Mouse (Mus musculus): ENCODE measurements around the gene Cald1.

Cald1 gene

DNA sequence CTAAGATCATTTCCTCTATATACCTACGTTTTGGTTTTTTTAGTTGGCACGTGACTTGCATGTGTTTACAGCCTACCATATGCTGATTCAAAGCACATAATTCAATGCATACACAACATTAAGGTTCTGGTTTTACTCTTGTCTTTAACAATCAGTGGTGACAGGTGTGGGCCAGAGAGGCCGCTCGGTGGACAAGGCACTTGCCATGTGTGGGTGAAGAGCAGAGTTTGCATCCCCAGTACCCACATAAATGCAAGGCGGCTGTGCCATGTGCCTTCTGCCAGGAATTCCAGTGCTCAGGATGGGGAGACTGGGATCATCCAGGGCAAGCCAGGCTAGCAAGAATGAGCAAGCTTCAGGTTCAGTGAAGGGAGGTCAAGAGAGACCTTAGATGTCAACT is 14.8 kb downstream of the Cald1 start:
- in situ Hi-C loops (cut with MboI, MseI), result no loop called here

DNA sequence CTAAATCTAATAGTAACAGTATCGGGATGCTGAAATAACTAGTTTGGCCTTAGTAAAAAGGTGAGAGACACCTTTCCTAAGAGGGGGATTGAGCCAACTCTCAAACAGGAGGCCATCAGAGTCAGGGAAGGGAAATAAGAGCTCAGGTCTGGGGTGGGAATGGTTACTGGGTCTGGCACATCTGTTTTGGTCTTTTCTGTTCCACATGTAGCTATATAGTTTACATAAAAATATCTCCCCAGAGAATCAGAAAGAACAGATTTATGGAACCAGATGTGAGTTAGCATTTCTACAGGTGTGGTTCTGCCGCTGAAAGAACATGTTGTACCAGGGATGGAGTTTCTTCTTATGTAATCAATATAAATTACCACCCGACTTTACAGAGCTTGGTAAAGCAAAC is 17.1 kb downstream of the Cald1 start:
- in situ Hi-C loops (cut with MboI, MseI), result no loop called here

DNA sequence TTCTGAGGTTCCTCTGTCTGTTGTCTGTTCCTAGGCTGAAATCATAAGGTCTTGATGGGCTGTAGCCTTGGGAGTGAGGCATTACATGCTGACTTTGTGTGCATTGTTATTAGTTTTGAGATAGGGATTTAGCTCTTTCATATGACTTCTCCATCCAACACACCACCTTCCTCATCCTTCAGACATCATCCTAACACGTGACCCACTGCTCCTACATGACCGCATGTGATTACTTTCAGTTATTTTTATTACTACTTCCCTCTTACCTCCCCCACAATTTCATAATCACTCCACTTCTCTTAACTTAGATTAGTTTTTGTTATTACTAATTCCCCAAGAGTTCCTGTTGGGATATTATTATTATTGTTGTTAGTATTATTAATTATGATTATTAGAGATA is 21.2 kb downstream of the Cald1 start:
- in situ Hi-C loops (cut with MboI, MseI), result no loop called here

DNA sequence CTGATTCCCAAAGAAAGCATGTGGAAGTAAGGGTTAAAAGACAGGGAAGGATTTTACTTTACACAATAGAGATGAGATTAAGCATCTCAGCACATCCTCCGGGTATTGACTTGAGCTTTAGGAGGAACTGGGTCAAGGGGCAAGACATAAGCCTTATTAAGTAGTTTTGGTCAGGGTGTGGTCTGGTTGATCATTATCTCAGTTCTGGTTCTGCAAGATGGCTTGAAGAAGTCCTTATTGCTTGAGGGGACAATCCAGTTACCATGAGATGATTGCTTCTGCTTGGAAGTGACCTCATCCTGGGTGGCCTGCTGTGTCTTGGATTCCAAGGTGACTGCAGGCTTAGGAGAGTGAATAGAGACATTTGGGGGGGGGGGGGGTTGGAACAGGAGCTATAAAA is 21.9 kb downstream of the Cald1 start:
- in situ Hi-C loops (cut with MboI, MseI), result no loop called here

DNA sequence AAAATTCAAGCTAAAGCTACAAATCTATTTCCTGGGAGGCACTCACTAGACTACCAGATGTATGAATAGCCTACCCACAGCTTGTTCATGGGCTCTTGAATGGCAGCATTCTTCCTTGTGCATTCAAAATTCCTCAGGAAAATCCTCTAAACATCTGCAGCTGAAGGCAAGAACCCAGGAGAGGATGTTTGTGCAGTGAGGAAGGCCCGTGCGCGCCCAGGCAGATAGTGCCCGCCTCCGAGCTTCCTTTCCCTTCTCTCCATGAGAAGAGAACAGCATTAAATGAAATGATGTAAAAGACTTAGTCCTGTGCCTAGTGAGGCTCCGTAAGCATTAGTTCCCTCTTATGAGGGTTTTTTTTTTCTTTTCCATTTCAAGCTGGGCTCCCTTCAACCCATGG is 24.6 kb downstream of the Cald1 start:
- in situ Hi-C loops (cut with MboI, MseI), result no loop called here

DNA sequence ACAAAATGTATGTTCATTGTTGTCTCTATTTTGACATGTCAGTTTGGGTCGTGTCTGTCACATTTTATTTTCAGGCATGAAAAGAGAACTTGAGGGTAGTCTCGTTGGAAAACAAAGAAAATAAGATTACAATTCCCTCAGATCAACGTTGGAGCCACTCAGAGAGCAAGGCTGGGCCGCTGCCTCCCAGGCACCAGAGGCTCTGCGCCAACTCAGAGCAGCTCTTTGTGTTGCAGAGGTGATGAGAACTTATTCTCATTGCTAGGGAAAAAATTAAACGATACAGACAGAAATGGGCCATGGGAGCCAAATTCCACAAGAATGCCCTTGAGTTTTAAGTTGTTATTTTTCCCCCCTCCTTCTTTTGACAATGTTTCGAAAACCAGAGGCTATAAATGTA is 25.0 kb downstream of the Cald1 start:
- in situ Hi-C loops (cut with MboI, MseI), result no loop called here

DNA sequence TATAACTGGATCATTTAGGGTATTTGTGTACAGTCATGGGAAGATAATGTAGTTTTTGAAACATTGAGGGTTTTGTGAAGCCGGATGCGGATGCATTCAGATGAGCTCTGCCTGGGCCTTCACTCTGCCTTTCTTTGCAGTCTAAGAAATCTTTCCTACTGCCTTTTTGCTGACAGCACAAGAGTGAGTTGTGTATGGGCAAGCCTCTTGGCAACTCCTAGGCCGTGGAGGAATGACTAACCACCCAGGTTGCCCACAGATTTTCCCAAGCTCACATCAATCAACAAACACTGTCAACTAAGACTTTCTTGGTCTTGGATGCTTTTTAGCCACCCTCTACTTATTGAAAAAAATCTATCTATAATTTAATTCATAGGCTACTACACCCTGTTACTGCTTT is 26.2 kb downstream of the Cald1 start:
- in situ Hi-C loops (cut with MboI, MseI), result no loop called here

DNA sequence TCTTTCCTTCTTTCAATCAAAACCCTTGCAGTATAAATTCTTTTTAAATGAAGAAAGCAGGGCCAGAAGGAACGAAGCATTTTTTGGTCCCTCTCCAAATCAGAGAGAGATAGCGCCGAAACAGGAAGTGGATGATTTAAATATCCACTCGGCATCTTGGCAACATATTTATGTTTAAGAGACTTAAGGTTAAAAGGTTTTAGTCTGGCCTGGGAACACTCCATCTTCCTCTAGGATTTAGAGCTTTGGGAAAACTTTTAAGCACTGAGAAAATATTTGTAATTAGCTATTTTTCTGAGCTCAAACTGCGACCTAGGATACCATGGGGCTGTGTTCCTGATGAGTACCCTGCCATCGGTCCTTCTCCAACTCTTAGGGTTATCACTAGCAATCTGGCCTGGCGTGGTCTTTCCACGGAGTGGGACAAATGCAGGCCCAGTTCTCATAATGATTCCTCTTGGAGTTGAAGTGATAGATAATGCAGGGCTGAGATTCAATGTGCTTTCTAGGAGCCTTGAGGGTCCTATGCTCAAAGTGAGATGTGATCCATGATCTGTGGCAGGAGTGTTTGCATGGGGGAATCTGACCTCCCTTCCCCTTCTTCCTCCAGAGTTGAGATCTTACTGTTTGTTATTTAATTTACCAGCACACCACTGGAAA is 28.4 kb downstream of the Cald1 start:
- in situ Hi-C loops (cut with MboI, MseI), result no loop called here

DNA sequence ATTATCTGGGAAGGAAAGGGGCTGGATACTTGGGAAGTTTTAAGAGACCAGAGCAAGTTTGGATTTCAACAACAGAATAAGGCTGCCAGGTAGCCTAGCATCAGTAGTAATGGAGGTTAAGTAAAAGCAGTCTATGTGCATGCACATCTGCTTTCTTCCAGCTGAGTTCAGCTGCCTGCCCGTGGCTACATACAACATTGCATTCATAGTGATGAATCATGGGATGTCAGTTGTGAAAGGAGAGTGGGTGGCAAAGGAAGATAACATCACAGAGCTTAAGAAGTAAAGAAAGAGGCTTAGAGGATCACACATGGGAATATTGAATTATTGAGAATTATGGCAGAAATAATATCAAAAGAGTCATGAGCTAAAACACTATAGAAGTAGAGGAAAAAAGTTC is 29.8 kb downstream of the Cald1 start:
- in situ Hi-C loops (cut with MboI, MseI), result no loop called here

DNA sequence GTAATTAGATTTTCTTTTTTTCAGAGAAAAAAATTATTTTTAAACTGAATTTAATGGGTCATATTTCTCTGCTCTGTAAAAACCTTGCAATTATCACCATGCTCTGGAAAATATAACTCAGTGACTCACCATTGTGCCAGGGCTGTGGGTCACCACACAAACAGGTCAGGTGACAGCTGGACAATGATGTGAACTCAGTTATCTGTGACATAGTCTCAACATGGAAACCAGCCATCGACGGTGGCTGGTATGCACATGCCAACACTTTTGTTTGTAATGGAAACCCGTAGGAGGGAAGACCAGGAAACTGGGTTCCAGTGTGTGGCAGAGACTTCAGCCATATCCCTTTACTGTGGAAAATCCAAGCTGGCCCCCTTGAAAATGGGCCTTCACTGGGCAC is 35.5 kb downstream of the Cald1 start:
- in situ Hi-C loops (cut with MboI, MseI), result no loop called here

DNA sequence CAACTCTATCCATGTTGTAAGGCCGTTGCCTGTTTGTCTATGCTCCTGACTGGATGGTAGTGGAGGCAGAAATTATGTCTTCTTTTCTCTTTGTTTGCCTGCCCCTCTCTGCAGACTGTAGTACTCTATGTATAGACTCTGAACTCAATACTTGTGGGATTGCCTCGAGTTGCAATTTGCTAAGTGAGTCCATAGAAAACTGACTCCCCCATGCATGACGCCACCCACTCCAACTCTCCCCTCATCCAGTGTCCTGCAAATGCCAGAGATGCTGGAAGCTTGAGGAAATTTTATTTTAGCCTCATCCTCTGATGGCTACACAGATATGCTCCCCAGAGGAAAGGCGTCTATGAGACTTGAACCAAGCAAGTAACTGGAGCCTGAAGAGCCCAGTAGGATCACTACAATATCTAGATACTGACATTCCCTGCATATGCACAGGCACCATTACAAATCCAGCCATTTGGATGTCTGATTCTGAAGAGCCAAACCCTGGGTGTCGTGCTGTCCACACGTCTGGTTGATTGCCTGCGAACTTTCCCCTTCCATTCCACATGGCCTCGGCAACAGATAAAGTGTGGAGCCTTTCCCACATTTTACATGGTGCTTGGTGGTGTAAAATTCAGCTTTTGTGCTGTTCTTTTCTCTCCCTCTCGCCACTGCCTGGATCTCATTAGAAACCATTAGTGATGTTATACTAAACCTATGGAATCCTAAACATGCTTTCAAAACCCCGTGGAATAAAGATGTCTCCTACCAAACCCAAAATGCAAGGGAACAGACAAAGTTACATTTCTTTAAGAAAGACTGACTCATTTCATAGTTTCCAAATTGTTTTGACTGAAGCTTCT is 39.5 kb downstream of the Cald1 start:
- in situ Hi-C loops (cut with MboI, MseI), result no loop called here

DNA sequence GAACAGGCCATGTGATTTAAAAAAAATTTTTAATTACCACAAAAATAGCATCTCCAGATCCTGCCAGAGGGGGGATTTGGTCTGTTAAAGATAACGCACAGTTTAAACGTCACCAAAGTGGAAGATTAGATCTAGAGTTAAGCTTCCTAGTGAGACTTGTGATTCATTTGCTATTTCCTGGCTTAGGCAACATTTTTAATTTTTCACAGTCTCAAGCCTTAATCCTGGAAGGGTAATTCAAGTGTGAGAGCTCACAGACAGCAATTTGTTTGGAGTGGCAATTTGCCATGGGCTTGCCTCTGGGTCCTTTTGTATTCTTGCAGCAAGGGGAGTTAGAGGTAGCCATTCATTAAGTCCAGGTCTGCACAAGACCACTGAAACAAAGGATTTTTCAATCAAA is 40.4 kb downstream of the Cald1 start:
- in situ Hi-C loops (cut with MboI, MseI), result no loop called here

DNA sequence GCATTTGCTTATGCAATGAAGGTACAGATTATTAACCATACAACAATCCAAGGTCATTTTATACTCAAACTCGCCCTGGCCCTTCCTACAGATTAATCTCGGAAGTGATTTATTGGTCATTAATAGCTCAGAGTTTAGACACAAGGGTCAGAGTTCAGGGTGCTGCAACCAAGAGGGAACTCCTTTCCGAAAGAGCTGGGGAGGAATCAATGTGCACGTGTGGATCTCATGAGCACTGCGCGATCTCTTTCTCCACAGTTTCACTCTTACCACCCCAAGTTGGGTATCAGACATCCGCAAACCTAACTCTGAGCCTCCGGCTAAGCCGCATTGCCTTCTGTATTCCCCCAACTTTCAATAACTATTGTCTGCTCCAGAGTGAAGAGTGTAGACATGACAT is 41.9 kb downstream of the Cald1 start:
- in situ Hi-C loops (cut with MboI, MseI), result no loop called here

DNA sequence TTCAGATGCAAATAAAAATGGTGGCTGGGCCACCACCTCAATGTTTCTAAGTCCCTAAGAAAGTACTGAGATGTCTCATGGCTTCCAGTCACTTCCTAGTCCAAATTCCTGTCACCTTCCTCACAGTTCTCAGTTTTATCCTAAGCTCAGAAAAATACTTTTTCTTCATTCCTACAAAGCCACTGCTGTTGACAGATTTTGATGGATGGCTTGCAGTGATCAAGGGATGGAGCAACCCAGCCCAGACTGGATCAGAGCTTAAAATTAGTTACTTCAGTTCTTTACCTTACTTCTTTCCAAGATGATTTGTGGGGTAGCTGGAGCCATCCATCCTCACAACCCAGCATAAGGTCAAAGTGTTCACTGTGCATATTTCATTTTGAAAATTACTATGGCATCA is 42.8 kb downstream of the Cald1 start:
- in situ Hi-C loops (cut with MboI, MseI), result no loop called here

DNA sequence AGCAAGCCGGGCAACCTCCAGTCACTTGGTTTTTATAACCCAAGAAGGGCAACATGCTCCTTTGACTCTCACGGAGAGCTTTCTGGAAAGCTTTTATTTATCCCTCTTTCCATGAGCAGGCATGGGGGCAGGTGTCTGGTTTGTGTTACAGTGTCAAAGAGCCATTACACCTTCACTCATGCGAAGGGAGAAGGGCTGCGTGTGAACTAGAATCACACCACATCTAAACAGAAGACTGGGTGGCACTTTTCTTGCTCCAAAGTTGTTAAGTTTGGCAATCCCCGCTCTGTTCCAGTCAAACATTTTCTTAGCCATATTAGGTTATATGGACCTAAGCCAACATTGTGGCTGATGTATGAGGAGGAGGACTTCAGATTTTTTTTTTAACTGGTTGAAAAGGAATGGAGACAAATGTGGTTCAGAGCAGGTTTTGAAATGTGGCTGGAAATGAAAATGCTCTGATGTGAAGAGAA is 43.8 kb downstream of the Cald1 start:
- in situ Hi-C loops (cut with MboI, MseI), result no loop called here

DNA sequence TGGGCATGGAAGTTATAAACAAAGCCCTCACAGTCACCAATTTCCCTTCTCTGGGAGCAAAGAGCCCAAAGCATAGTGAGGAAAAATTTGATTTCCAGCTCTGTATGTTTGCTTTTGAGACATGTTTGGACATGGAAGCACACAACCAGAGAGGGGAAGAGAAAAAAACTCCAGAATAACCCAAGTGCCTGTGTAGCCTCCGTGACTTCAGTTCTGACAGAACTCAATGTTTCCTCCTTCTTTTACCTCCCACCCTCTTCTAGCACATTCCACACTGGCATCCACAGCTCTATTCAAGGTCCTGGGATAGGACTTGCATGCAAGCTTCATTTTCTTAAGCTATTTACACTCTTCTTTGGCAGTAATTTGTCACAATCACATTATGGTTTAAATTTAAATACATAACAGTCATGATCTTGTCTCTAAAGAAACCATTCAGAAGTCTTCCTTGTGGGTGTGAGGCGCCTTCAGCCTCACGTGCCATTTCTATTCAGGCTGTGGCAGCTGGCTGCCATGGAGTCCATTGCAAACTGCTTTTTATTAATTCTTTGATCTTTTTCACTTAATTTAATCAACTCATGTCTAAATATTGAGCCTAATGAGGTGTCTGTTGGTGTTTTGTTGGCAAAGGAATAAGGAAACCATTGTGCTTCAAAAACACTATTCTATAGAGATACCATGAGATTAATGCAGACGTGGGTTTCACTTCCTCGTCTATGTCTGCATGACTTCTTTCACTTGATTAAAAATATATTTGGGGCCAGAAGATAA is 49.9 kb downstream of the Cald1 start:
- in situ Hi-C loops (cut with MboI, MseI), result no loop called here

DNA sequence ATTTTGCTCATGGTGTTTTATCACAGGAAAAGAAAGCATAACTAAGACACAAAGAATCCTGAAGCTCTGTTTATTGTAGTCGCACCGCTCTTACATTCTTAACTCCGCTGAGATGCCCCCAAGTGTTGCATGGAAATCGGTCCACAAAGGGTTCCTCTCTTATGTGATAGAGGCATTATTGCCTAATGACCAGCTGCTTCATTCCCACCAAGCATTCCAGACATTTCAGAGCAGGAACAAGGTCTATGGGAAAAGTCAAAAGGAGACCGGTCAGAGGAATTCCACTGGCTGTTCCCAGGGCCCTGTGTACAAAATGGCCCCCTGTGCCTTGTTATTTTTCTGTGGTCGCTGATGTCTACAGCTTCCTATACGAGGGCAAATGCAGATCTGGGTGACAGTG is 53.0 kb downstream of the Cald1 start:
- in situ Hi-C loops (cut with MboI, MseI), result no loop called here

DNA sequence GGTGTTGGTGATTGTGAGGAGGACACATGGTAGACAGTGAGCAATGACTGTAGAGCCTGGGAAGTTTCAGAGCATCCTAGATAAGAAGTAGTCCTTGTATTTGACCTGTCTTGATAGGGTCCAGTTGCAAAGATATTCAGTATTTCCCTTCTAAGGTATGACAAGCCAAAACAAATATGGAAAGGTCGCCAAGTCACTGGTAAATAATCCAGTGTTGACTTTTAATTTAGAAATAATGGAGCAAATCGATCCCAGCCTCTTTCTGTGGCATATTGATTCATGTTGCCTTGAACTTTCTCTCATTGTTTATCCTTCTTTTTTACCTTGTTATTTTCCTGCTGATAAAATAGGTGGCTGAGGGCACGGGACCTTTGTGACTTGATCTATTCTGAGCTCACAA is 57.4 kb downstream of the Cald1 start:
- in situ Hi-C loops (cut with MboI, MseI), result no loop called here

DNA sequence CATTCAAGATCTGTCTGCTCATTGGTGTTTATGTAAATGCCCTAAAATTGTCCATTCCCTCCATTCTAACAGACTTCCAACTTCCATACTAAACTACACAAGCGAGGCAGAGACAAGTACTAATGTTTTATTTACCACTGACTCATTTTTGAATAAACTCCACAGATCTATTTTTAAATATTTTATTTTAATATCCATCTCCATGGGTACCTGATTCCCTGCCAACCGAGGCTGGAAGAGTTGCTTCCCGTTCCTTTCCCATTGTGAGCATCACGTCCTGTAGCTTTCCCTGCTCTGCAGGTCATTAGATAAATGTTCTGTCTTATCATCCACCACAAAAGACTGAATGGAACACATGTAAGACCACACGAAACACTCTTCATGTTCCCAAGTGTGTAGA is 60.5 kb downstream of the Cald1 start:
- in situ Hi-C loops (cut with MboI, MseI), result no loop called here

DNA sequence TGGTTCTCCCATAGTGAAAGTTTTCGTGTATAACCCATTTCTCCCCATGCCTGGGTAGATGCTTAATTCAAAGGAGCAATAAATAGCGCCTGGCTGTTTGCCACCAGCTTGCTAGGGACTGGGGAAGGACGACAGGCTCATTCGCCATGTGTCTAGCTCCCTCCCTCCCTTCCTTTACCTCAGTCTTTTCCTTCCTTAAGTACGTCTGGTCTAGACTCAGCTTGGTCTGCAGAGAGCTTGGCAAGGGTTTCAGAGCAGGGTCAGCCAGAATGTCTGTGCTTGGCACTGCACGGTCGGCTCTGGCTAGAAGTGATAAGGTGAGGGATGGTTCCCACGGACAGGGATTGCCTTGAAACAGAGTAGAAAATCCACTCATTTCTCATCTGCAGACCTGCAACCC is 62.4 kb downstream of the Cald1 start:
- in situ Hi-C loops (cut with MboI, MseI), result no loop called here

DNA sequence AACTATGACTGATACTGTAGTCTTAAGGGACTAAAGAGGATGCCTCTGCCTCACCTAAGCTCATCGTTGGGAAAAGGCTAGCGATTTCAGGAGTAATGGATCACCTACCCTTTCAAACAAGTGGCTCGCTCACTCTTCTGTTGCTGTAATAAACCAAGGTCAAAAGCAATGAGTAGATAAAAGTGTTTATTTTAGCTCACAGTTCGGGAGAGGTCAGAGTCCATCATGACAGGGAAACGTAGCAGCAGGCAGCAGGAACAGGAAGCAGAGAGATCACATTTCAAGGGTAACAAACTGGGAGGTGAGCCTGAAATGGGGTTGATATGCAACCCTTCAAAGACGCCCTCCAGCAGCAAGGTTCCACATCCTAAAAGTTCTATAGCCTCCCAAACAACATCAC is 64.3 kb downstream of the Cald1 start:
- in situ Hi-C loops (cut with MboI, MseI), result no loop called here

DNA sequence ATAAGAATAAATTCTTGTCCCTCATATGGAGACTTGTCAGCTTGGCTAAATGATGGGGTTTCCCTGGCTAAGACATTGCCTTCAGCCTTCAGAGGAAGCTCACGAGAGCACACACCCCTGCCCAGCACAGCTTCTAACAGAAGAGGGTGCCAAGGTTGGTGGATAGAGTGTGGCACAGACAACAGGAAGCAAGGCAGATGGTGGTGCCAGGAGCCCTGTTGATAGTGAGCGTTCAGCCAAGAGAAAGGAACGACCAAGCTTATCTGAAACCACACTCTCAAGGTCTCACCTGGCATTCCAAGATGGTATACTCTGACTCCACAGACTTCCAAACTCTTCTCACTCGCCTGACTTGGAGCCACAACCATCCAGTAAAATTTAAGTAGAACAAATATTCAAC is 66.0 kb downstream of the Cald1 start:
- in situ Hi-C loops (cut with MboI, MseI), result no loop called here

DNA sequence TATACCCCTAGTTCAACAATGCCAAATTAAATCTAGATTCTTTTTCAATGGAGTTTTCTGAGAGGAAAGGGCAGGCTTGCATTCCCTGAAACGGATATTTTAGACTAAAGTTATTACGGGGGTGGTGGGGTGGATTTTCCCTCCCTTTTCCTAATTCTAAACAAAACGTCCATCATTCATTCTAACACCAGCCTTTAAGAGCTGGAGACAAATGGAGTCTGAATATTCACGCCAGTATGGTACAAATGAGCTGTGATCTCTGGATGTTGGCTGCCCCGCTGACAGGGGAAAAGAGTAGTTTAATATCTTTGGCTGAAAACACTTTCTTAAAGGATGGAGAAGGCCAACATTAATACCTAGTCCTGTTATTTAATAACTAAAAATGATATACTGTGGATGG is 66.4 kb downstream of the Cald1 start:
- in situ Hi-C loops (cut with MboI, MseI), result no loop called here
